Mouse (Mus musculus): Measurements from ENCODE around the gene Ctnna2.

Ctnna2 gene

DNA sequence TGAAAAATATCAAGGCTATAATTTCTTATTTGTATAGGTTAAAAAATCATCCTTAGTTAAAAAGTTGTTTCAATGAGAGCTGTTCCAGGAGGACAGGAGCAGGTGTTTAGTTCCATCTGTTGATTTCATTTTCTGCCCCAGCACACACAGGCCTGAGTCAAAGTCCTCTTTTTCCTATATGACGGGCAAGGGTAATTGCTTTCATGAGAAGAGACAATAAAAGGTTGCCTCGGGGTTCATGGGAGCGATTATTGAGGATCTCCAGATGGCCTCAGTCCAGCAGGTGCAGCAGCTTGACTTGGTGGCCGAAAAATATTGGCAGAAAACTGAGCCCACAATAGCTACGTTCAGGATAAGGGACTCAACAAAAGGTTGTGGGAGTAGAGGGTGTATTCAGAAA lies 859.0 kb downstream of the Ctnna2 start:
- peak; percentile 13 to 21 for DNase-seq

DNA sequence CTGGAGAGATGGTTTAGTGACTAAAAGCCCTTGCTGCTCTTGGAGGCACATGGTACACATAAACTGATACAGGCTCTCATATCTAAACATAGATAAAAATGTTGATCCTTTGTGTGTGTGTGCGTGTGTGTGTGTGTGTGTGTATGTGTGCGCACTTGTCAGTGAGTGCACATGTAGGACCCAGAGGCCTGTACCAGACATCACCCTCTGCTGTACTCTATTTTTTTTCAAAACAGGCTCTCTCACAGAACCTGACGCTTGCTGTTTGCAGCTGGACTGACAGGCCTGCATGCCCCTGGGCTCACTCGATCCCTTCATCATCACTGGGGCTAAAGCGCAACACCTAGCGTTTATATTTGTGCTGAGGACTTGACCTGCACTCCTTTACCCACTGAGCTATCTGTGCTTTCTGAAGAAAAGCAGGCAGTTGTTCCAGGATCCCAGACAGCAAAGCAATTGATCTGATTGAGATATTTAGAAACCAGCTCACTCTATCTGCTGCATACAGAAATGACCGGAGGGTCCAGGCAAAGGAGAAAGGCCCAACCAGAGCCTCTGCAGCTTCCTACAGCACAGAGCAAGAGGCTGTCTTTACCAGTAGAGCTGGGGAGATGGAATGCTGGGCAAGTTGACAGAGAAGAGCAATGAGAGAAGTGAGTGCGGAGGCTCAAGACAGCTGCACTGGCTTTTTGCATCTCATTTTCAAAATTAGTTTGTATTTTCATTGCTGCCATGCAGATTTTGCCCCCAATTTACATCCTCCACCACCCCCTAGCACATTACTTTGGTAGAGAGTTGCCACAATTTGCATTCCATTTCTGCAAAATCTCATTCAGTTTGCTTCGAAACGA lies 870.2 kb downstream of the Ctnna2 start:
- peak in 1 of 2 experiments; percentile 3 for DNase-seq

DNA sequence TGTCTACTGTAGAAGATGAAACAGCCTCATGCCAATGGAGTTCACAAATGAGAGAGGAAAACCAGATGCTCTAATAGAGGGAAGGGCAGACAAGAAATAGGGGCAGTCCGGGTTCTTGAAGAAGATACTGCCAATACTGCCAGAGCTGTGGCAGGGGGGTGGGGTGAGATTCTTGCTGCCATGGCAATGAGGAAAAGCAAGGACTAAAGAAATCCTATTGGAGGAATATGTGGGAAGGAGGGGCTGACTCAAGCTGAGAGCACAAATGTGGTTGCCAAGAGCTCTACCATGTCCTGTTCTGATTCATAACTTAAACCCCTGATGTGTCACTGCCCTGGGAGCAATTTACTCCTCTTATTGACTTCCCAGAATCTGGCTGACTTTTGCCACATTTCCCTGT lies 878.5 kb downstream of the Ctnna2 start:
- DNase-seq, result peak; percentile 49 to 56

DNA sequence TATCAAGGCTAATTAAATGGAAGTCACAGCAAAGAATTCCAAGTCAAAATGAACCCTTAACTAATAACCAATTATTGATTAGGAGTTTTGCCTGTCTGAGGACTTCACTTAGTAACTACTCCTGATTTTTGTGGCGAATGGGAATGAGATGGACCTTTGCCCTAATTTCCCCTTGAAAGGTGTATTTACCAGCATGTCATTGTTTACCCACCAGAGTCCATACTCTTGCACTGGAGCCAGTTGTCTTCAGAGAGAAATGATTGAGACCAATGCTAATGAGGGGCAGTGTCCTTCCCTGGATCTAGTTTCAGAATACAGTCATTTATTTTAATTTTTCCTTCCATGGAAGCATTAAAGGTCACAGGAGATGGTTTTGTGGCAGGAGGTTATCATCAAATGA lies 881.0 kb downstream of the Ctnna2 start:
- DNase-seq, result no peak

DNA sequence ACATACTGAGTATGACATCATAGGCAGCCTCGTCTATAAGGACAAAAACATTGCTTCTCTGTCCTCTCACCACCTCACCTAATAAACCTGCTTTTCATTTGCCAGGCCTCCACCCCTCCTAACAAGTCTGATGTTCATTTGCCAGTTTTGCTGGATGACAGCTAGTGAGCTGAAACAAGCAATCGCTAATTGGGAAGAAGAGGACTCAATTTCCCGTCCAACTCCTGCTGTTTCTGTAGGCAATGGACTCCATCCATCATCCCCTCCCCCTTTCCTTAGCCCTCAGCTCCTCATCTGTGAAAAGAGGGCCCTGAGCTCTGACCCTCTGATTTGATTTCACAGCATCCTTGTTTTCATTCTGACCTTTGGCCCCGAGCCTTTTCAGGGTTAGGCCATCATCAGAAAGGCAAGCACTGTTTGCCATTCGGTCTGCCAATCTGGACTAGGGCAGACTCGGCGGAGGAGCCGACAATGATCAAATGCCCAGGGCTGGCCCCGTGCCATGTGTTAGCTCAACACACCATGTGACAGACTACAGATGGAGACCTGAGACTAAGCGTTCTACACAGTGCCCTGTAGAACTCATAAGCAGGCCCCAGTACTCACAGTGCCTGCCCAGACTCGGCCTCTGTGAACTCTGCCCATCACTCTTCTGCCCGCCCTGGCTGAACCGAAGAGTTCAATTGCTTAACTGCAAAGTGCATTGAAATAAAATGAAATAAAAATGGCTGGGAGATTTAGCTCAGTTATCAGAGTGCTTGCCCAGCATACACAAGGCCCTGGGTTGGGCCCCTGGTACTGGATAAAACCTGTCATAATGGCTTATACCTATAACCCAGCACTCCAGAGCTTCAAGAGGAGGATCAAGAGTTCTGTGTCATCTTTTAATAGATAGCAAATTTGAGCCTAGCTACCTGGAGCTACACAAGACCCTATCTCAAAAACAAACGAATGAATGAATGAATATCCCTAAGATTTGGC lies 903.8 kb downstream of the Ctnna2 start:
- peak; percentile 99 for DNase-seq

DNA sequence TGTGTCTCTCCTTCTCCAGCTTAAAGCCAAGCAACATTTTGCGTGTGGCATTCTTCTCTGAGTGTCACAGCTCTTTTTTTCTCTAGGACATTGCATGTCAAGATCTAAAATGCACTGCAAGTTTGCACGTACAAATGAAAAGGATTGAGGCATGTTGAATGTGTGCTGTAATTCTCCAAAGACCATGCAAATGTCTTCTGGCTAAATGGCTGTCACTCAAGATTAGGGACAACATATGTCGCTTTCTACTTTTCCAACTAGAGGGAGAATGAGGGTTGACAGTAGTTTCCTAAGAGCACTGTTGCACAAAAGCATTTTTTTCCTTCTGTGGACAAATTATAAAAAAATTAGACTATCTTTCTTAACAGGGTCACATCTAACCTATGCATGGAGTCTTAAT lies 909.9 kb downstream of the Ctnna2 start:
- DNase-seq, result no peak

DNA sequence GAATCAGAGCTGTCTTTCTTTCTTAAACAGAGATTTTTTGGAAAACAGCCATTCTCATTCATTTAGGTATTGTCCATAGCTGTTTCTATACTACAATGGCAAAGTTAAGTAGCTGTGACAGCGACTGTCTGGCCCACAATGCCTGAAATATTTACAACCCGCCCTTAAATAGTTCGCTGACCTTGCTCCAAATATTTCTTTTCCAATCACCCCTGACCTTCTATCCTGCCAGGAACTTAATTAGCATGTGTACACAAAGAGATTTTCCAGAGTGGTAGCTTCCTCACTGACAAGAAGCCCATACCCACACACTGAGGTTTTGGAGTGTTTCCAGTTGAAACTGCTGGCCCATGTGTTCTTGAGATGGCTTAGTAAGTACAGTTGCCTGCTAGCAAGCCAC lies 928.8 kb downstream of the Ctnna2 start:
- peak; percentile 49 to 61 for DNase-seq

DNA sequence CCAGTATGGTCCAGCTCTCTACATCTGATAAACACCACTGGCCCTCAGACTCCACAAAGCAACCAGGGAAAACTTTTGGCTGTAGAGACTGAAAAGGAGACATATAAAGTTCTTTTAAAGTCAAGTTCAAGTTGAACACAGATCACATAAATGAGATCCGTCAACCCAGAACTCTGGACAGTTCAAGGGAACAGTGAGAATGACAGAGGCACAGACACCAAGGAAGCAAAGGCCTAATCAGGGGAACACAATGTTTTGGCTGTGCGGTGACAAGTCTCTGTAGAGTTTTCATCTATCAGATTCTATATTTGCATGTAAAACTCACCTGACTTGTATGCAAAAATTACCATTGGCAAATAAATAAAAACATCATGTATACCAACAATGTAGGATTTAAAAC lies 929.3 kb downstream of the Ctnna2 start:
- DNase-seq, result no peak

DNA sequence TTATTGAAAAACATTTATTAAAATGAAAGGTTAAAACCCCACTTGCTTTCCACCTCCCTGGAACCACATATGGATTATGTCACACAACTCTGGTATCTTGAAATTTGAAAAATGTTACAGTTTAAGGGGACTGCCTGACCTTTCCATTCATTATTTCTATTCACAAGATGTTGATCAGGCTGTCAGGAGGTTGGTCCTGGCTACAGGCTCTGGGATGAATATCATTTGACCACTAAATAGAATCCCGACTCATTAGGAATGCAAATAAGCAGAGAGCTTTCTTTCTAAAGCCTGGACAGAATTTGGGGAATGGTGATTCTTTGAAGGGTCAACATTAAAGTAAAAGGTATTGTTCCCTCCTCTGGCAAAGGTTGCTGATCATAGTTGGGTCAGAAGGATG lies 931.9 kb downstream of the Ctnna2 start:
- DNase-seq, result no peak

DNA sequence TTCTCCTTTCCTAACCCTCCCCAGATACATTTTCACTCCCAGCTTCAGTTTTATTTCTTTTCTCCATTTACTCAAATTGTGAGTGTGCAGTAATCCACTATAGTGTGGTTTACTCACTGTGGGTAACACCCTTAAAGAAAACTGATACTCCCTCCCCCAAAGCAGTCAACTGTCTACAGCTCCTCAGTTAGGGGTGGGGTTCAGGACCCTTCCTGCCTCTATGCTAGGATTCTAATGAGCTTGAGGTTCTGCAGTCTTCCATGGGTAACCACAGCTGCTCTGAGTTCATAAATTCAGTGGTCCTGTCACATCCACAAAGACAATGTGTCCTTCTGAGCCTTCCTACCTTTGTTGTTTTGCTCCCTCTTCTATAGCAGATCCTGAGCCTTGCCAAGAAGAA lies 954.4 kb downstream of the Ctnna2 start:
- DNase-seq, result no peak

DNA sequence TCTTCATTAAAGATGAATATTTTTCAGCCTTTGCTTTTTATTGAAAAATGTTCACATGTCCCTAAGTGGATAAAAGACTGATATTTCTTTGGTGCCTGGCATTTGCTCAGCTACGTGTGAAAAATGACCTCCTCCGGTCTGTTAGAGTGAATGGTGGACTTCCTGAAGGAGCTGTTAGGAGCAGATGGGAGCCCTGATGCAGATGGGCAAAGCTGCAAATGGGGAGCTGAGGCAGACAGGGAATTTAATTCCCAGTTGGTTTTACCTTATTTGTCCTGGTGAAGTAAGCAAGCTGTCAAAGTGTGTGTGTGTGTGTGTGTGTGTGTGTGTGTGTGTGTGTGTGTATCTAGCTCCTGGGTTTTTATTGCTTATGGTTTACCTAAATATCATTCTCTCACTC lies 966.3 kb downstream of the Ctnna2 start:
- peak; percentile 38 to 55 for DNase-seq

DNA sequence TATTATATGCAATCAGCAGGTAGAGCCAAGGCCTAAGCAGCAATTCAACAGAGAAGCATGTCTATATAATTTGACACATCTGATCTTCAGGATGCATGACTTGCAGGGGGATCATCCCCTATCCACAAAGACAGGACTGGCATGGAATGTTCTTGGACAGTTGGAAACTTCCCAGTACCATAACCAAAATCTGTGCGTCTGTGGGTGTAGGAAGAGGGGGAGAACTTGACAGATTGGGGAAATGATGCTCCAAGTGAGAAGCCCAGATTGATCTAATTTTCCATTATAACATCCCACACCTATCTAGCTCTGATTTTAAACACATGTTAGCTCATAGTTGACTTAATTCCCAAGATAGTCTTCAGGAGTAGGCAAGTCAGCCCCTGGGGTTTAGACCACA lies 968.5 kb downstream of the Ctnna2 start:
- DNase-seq, result no peak

DNA sequence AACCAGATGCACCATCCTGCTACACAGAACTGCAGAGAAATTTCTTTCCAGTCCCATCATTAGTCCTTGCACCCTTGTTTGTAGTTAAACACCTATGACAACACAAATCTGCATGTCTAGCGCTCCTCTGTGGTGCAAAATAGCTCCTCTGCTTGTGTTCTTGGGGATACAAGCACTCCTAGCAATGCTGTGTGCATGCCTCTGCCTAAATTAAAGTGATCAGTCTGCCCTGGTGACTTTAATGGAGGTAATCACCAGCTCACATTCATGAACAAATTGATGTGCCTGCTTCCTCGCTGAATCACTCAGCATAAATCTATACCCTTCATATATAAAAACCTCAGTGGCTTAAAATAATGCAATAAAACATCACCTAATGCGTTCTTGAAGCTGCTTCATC lies 987.4 kb downstream of the Ctnna2 start:
- DNase-seq, result no peak

DNA sequence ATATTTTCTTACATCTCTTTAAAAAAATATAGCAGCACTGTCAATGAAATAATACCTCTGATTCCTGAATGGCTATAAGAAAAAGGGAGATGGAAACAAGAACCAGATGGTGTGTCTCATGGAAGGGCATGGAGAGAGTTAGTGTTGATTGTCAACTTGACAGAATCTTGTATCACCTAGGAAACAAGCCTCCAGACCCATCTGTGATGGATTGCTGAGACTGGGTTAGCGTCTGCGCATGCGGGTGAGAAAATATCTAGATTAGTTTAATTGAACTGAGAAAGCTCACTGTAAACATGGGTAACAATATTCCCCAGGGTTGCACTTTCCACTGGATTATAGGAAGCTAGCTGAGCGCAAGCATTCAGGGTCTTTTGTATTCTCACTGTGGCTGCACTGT lies 994.7 kb downstream of the Ctnna2 start:
- peak; percentile 25 to 35 for DNase-seq

DNA sequence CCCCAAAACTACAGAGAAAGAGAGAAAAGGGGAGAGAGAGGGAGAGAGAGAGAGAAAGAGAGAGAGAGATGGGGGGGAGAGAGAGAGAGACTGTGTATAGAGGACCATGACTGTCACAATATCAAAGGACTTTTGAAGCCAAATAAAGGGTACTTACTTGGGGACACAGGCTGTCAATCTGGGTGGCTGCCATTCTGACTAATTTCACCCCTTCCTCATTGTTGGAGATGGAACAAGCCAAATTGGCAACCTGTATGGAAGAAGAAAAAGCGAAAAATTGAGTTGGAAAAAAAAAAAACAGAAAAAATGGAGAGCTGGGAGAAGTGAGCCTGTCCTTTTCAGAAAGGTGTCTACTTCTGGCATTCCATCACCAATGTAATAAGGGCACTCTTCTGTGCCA lies 997.8 kb downstream of the Ctnna2 start:
- DNase-seq, result peak; percentile 67 to 73

DNA sequence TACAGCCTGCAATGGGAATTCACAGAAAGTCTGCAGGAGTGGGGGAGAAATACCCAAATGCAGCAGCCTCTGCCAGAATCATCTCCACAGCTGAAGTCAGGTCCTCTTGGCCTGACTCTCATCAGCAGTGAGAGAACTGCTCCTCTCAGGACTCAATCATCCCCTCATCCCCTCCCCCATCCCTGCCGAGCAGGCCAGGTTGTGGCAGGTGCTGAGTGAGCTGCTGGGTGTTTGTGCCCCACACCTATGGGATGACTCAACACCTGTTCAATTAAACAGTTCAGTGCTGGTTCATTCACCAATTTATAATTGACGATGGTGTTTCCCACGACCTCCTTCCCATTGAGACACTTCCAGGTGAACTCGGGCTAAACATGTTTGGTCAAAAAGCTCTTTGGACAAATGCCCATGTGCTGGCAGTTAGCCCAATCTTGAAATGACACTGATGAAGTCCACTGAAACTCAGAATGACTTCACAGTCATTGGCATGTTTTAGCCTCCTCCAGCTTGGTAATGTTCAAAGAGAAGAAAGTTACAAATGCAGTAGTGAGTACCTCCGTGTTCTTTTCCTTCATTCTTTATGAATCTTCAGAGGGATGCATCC lies 1000.1 kb downstream of the Ctnna2 start:
- DNase-seq, result peak; percentile 77 to 80

DNA sequence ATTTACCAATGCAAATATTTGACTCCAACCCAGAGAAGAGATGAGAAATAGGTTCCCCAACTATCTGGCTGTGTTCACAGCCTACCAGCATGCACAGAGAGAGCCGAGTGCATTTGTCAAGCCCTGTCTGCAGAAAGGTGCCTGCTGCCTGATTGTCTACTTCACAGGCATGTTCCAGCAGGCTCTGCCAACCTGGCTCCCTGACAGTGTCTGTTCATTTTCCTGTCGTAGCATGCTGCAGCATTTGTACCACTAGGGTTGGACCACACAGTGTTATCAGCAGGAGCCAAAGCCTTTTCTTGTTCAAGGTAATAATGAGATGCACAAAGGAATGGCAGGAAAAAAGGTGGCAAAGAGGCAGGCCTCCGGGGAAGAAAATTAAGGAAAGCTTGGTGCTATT lies 1001.7 kb downstream of the Ctnna2 start:
- peak; percentile 90 to 95 for DNase-seq

DNA sequence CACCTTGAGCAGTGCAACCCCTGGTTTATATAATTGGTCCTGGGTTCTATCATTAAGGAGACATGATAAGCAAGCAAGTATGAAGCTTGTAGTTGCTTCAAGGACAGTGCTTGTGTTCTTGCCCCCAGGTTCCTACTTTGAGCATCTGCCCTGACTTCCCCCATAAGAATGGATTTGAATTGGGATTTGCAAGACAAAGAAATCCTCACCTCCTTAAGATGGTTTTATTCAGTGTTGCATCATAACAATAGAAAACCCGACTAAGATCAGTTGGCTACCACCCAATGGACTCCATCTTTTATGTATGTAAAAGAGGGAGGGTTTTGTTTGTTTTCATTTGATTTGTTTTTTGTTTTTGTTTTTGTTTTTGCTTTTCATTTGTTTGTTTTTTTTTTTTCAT lies 1005.2 kb downstream of the Ctnna2 start:
- DNase-seq, result no peak

DNA sequence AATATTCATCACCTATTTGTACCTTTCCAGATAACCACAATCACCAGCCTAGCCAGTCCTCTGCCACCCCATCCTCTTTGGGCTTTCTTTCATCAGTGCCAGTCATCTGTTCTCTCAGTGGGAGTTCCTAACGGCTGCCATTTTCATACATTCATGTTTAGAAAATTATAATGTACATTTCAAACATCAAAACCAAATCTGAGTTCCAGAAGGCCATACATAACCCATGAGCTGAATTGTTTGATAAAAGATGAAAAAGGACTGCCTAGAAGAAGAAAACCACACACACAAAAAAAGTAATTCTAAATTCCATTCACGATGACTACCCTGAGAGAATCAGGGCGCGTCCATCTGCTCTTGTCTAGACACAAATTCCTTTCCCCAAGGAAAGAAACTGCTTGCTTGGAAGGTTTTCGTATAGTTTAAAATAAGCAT lies 1014.5 kb downstream of the Ctnna2 start:
- peak; percentile 69 to 72 for DNase-seq

DNA sequence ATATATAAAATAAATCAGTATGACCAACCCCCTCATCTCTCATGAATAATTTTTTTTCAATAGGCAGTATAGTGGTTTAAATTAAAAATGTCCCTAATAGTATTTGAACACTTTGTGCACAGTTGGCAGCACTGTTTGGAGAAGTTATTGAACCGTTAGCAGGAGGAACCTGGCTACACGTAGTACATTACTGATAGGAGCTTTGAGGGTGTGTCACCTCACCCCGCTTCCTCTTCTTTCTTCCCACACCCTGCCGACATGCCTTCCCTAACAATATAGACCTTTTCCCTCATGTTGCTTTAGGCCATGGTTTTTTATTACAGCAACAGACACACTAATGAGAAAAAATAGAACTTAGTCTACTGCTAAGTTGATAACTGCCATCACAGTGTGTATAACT lies 1071.4 kb downstream of the Ctnna2 start:
- no peak for DNase-seq

DNA sequence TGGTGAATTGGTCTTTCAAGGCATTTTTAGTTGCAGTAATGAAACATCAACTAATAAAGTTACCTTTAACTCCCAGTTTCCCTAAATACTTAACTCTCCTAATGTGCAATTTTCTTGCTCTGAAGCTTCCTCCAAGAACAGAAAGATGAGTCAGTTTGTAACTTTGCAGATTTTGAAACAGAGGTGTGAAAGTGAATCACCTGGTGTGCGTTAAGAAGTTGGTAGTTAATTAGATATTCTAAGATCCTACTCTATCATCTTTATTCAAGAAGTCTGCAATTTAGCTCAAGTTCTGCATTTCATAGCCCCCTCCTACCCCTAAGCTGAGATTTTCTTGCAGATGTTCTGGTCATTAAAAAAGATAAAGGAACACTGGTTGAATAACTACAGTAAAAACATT lies 1082.3 kb downstream of the Ctnna2 start:
- DNase-seq, result no peak
